Comparison of ENCODE assay signal across 8 mouse cellular contexts in genomic region chr5:19909071-19909470, GRCm38 (mm10).
DNase-seq lines count a peak whose midpoint lies in the region; ATAC-seq and TF ChIP-seq lines count a peak whose summit lies in the region.

No protein-coding gene starts in this region.

- peaks cover 18% of the 10 kb centered on the region for H3K4me1 ChIP-seq in hindbrain, embryonic 12.5 days
- H3K4me1 ChIP-seq in limb, embryonic 12.5 days (replicated peaks), result peaks cover 16% of the 10 kb centered on the region; the same call in 1 of the 2 replicates
- H3K4me1 ChIP-seq in stomach, embryonic 14.5 days (ENCODE audit: control insufficient read depth, insufficient read depth, low read length), result 0 out of 2 replicates have a peak, but pooled peaks cover 3% of the 10 kb centered on the region

- TF ChIP-seq CTCF in gastrocnemius, adult 2 months (IDR thresholded peaks at IDR 0.05), result no peak

- no peaks in the 10 kb centered on the region for H3K9me3 ChIP-seq in hindbrain, embryonic 12.5 days (replicated peaks)
- no peaks in the 10 kb centered on the region for H3K9me3 ChIP-seq in limb, embryonic 12.5 days
- no peaks in the 10 kb centered on the region for H3K9me3 ChIP-seq in stomach, embryonic 14.5 days (ENCODE audit: control insufficient read depth, low read depth, low read length)

- no peak for DNase-seq in gastrocnemius, adult 2 months
- no peak for DNase-seq in gastrocnemius, adult 8-10 months (ENCODE audit: low spot score in 2 of 2)
- peak; percentile 23 for DNase-seq in embryo, embryonic 10 days (ENCODE audit: low spot score)
- DNase-seq in ovary, postnatal 14 days (ENCODE audit: low spot score), result no peak
- no peak for DNase-seq in urinary bladder, postnatal 14 days (ENCODE audit: low spot score)

- H3K4me3 ChIP-seq in gastrocnemius, adult 2 months, result peak overlapping the region; percentile 17; the same call in 1 of the 2 replicates
- H3K4me3 ChIP-seq in hindbrain, embryonic 12.5 days, result peak overlapping the region; percentile 52
- H3K4me3 ChIP-seq in limb, embryonic 12.5 days (replicated peaks), result peak overlapping the region; percentile 36
- peak overlapping the region; percentile 25 for H3K4me3 ChIP-seq in stomach, embryonic 14.5 days (ENCODE audit: low read depth, low read length)

- WGBS in hindbrain, embryonic 12.5 days, result 3% methylated on average over 11 of the region's 11 CpGs
- WGBS in limb, embryonic 12.5 days, result 5% methylated on average over 11 of the region's 11 CpGs
- WGBS in stomach, embryonic 14.5 days, result 5% methylated on average over 11 of the region's 11 CpGs

- peaks cover 3% of the 10 kb centered on the region; the same call in 1 of the 2 replicates for H3K27me3 ChIP-seq in hindbrain, embryonic 12.5 days
- peaks cover 34% of the 10 kb centered on the region for H3K27me3 ChIP-seq in limb, embryonic 12.5 days
- no peaks in the 10 kb centered on the region for H3K27me3 ChIP-seq in stomach, embryonic 14.5 days (ENCODE audit: control insufficient read depth, insufficient read depth, low read length)

- H3K4me2 ChIP-seq in hindbrain, embryonic 12.5 days (replicated peaks), result peak overlapping the region; percentile 62
- peak overlapping the region; percentile 68 for H3K4me2 ChIP-seq in limb, embryonic 12.5 days
- peak overlapping the region; percentile 56 for H3K4me2 ChIP-seq in stomach, embryonic 14.5 days (replicated peaks; ENCODE audit: low read depth, low read length)

- intact Hi-C loops in gastrocnemius, adult 2 months (cut with DNase I), result no loop called here

- peak; percentile 42; the same call in 1 of the 2 replicates for ATAC-seq in hindbrain, embryonic 12.5 days (ENCODE audit: low FRiP score)
- no peak for ATAC-seq in limb, embryonic 12.5 days (ENCODE audit: insufficient number of reproducible peaks, insufficient read depth, low FRiP score, low TSS enrichment, low read depth)
- ATAC-seq in stomach, embryonic 14.5 days (ENCODE audit: insufficient number of reproducible peaks, insufficient read depth, low FRiP score, low read depth), result no peak

- H3K36me3 ChIP-seq in hindbrain, embryonic 12.5 days, result no peaks in the 10 kb centered on the region
- no peaks in the 10 kb centered on the region for H3K36me3 ChIP-seq in limb, embryonic 12.5 days
- no peaks in the 10 kb centered on the region for H3K36me3 ChIP-seq in stomach, embryonic 14.5 days (ENCODE audit: control insufficient read depth, insufficient read depth, low read length)

- no peak overlapping the region for H3K27ac ChIP-seq in gastrocnemius, adult 2 months
- H3K27ac ChIP-seq in hindbrain, embryonic 12.5 days, result peak overlapping the region; percentile 72
- no peak overlapping the region for H3K27ac ChIP-seq in limb, embryonic 12.5 days
- H3K27ac ChIP-seq in stomach, embryonic 14.5 days (ENCODE audit: low read length), result no peak overlapping the region

- peak overlapping the region; percentile 72 for H3K9ac ChIP-seq in hindbrain, embryonic 12.5 days
- H3K9ac ChIP-seq in limb, embryonic 12.5 days (replicated peaks), result no peak overlapping the region
- H3K9ac ChIP-seq in stomach, embryonic 14.5 days (replicated peaks; ENCODE audit: low read depth, low read length), result no peak overlapping the region
